Mouse (Mus musculus) cerebellum, postnatal 36 days (tissue): ENCODE results near the gene Tll2.

ENCODE experiments used
- DNase-seq, 2 experiments: peaks; one replicate each; pipeline ENCODE4 v3.0.0; 2021 to 2022; ENCODE audit warnings: mixed read lengths in 2 of 2

Tll2 gene

GRCm38 (mm10) chr19:41086700-41087099, 119.9 kb downstream of the Tll2 start:
- peak; percentile 75 to 88 for DNase-seq

DNA sequence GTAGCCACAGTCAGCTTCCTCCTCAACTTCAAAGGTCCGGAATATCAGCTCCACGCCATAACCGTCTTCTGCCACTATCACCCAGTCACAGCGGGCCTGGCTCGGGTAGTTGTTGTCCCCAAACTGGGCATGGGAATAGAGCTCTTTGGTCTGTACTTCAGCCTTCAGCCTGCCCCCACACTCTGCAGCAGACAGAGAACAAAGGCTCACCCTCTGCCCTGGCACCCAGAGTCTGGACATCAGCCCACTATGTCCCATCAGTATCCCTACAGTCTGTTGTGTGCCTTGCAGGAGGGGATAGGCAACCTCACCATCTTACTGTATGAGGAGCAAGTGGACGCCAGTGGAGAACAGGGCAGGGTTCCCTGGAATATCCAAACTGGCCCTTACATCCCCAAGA, 120.3 kb downstream of the Tll2 start:
- no peak for DNase-seq

GRCm38 (mm10) chr19:41083646-41084045, 123.0 kb downstream of the Tll2 start:
- no peak for DNase-seq

GRCm38 (mm10) chr19:41081589-41081988, 125.0 kb downstream of the Tll2 start:
- no peak for DNase-seq

GRCm38 (mm10) chr19:41076906-41077305, 129.7 kb downstream of the Tll2 start, which contains the start of gene Opalin:
TSS of gene Opalin (minus strand) at chr19:41077113.
- no peak for DNase-seq

- DNase-seq, result no peak
Observed at GRCm38 (mm10) chr19:41073746-41074455, 132.7 kb downstream of the Tll2 start.

DNA sequence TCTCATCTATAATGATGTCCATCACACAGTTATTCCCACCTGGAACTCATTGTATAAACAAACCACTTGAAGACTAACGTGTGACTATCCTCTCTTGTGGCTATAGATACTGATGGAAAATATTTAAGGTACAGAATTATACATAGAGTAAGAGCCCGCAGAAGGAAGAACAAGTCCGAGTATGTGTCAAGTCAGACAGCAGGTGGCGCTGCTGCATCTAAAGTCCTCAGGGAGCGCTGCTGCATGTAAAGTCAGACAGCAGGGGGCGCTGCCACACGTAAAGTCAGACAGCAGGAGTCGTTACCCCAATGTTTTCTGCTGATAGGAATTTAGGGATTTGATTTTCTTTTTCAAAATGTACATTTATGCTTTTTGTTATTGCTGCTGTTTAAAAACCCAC, 135.1 kb downstream of the Tll2 start:
- DNase-seq, result peak; percentile 84

GRCm38 (mm10) chr19:41054702-41055101, 151.9 kb downstream of the Tll2 start:
- no peak for DNase-seq

DNA sequence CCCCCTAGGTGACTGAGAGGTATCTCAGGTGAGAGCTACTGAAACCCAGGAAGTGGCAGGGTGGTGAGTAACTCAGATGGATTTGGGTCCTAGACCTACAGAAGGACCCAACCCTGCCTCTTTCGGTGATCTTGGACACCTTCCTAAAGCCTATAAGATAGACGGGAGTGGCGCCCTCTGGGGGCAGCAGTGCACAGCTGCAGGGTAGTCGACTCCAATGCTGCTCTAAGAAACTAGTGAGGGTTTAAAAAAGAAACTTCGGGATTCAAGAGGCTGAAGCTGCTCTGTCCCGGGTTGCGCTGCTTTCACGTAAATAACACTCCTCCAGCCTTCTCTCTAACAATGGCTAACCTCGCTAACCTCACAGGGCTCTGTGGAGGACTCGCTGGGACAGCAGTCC, 153.1 kb downstream of the Tll2 start:
- DNase-seq, result no peak

- no peak for DNase-seq
Observed at GRCm38 (mm10) chr19:41052247-41052646, 154.4 kb downstream of the Tll2 start.

- DNase-seq, result no peak
Observed at GRCm38 (mm10) chr19:41051714-41052113, 154.9 kb downstream of the Tll2 start.

DNA sequence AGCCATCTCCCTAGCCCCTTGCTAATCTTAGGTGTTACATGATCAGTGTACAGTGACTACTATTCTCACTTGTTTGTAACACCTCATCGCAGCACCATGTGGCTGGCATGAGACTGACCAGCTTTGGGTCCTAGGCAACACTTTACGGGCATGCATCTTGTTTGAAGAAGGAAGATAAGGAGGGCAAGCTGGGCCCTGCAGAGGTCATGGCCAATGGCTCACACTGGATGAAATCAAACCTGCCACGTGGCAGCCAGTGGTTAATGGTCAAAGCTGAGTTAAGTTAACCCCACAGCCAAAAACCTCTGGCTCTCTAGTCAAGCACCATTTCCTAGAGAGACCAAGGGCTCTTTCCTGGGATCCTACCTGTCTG, 158.5 kb downstream of the Tll2 start:
- DNase-seq, result no peak

DNA sequence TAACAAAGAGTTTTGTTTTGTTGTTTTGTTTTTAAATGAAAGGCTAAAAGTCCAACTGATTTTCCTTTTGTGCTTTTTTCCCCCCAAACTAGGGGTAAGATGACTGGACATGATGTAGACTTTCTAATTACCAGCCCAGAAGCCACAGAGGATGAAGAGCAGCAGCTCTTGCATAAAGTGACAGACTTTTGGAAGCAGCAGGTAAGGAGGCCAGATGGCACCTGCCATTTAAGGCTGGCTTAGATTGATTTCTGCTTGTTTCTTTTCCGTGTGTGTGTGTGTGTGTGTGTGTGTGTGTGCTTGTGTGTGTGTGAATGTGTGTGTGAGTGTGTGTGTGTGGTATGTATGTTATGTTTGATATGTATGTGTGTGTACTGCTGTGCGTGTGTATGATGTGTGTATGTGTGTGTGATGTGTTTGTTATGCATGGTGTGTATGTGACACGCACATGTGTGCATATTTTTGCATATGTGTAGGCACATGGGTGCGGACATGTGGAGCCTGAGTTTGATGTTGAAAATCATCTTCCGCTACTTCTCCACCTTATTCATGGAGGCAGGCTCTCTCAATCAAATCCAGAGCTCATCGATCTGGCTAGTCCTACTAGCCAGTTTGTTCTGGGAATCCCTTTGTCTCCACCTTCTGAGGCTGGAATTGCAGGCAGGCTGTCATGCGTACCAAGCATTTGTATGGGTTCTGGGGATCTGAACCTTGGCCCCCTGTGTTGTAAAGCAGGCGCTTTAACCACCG, 159.0 kb downstream of the Tll2 start:
- peak in 1 of 2 experiments; percentile 7 for DNase-seq

DNA sequence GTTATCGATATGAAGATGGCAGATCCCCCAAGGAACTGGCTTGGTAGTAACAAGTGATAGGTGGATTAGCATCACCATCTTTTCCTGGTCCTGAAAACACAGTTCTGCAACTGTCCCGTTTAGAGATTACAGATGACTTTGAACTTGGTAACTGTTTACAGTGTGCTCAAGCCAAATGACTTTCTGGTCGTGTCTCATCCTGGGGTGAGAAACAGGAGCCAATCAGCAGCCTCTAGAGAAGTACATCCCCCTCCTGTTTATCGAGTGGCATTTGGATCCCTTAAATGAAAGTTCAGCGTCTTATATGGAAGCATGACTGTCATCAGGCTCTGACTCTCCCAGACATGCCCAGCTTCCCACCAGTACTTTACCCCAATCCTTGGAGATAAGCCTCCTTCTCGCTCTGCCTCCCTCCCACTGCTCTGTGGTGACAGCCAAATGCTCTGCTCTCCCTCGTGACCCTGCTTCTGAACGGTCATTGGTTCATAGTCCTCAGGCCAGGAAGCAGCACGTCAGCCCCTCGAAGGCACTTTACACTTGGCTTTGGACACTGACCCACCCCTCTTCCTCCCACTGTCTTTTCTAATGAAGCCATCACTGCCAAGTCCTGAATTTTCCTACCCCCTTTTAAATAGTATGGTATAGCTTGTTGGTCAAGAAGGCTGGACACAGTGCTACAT, 161.4 kb downstream of the Tll2 start:
- no peak for DNase-seq

DNA sequence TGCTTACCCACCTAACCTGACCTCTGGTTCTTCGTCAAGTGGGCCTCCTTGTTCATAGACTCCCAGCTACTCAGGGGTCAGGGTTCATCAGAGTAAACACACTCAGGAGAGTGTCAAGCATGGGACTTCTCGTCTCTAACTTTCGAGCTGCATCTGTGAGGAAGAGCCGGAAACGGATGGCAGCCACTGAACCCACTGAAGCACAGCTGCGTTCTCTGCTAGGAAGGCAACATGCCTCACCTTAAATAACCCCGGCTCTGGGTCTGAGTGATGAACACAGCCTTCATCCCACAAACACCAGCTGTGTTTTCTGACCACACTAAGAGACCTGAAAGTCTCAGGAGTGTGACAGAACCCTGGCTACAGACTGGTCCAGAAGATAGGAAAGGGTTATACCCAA, 167.5 kb downstream of the Tll2 start:
- DNase-seq, result no peak

DNA sequence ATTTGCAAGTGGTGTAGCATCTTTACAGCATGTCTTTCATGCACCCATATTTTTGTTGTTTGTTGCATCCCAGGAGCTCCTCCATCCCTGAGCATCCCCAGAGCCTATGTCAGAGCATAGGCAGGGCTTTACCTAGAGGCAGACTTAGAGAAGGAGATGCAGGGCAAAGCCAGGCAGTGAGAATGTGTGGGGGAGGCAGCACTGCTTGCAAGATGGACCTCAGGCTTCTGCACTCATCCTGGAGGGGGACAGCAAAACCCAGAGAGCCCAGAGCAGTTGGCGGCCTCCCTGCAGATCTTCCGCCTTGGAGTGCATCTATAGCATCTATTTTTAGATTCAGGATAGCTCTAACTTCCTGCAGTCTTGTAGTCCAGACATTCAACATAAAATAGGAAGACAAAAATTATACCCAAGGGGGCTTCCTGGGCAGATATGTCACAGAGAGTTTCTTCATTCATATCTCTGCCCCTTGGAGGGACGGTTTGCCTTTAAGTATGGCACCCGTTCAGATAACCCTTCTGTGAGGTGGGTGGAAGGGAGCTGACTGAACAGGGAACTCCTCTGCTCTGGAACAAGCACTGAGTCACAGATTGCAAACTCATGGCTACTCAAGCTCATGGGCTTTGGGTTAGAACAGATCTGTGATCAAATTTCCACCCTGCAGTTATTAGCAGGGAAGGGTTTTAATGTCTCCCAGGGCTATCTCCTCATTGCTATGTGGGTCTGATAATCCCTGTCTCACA, 170.7 kb downstream of the Tll2 start:
- no peak for DNase-seq
